Mouse (Mus musculus) heart, embryonic 12.5 days (tissue): Measurements from ENCODE around the gene Hsd17b12. TPM values are rescaled to one million over a fixed set of nuclear protein-coding genes. Genes with fewer than 3 reads are reported as not detected.

Experiments used
- ATAC-seq: fragments of 200-750 bp; cut with Nextera tagmentation; 2 replicates; pipeline ENCODE4 v1.8.0; 2017; ENCODE audit warnings: moderate TSS enrichment, moderate library complexity; ENCODE audit not compliant: insufficient number of reproducible peaks, low FRiP score
- H3K27ac ChIP-seq: fragments of 300-500 bp; sonication (generic); 2 replicates; pipeline ENCODE4 v1.5.1; 2016; ENCODE audit warnings: mild to moderate bottlenecking, moderate library complexity; ENCODE audit not compliant: poor library complexity, severe bottlenecking
- H3K27me3 ChIP-seq: fragments of 300-500 bp; sonication (generic); replicated peaks from 2 replicates; pipeline ENCODE4 v1.6.1; 2016; ENCODE audit warnings: mild to moderate bottlenecking, moderate library complexity
- H3K36me3 ChIP-seq: fragments of 300-500 bp; sonication (generic); 2 replicates; pipeline ENCODE4 v1.6.1; 2016; ENCODE audit warnings: mild to moderate bottlenecking, moderate library complexity
- H3K4me1 ChIP-seq: fragments of 300-500 bp; sonication (generic); replicated peaks from 2 replicates; pipeline ENCODE4 v1.6.1; 2016; ENCODE audit warnings: mild to moderate bottlenecking
- H3K4me2 ChIP-seq: fragments of 300-500 bp; sonication (generic); 2 replicates; pipeline ENCODE4 v1.6.1; 2016; ENCODE audit warnings: mild to moderate bottlenecking, moderate library complexity
- H3K4me3 ChIP-seq: fragments of 300-500 bp; sonication (generic); 2 replicates; pipeline ENCODE4 v1.5.1; 2016; ENCODE audit warnings: mild to moderate bottlenecking
- H3K9ac ChIP-seq: fragments of 300-500 bp; sonication (generic); 2 replicates; pipeline ENCODE4 v1.6.1; 2016; ENCODE audit warnings: mild to moderate bottlenecking, moderate library complexity
- H3K9me3 ChIP-seq: fragments of 300-500 bp; sonication (generic); replicated peaks from 2 replicates; pipeline ENCODE4 v1.6.1; 2016; ENCODE audit warnings: mild to moderate bottlenecking, moderate library complexity
- WGBS: fragments of 180-500 bp; shearing (Covaris S2); methylation state at CpG from one replicate; pipeline ENCODE4 v1.1.7; 2016; 5-methylcytosine and 5-hydroxymethylcytosine counted together
- microRNA-seq: library from miRNA; unstranded; fragments of <30 nt; microRNA quantifications from one replicate; pipeline ENCODE4, GENCODE M21; 2017
- polyA plus RNA-seq: library from polyadenylated mRNA; unstranded; fragments of >200 nt; fragmentation: Nextera tagmentation; extraction: Ambion mirVana; gene quantifications from 2 replicates; pipeline ENCODE4 v1.2.1, GENCODE M21; 2016

Hsd17b12 gene
- polyA plus RNA-seq, 1 experiment from 2014 or later = 69.9 TPM

DNA sequence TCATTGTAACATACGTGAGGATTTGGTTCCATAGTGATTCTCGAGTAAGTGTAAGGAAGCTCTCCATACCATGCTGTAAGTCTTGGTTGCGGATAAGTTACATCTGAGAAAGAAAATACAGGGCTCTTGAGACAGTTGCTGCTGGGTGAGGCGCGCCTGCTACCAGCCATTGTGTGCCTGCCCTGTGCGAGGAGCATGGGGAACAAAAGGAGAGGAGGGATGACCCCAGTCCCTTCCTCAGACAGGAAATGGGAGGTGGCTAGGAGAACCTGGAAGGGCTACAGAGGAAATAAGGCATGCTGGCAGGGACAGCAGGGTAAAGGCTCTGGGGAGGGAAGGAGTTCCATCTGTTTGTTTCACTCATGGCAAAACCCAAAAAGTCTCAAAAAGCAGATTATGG is 156.4 kb downstream of the Hsd17b12 start:
- peaks cover 83% of the 10 kb centered on the region for H3K36me3 ChIP-seq
- no peaks in the 10 kb centered on the region for H3K9me3 ChIP-seq
- 76% methylated on average over 6 of the region's 6 CpGs for WGBS
- no peaks in the 10 kb centered on the region for H3K4me1 ChIP-seq
- 0 out of 2 replicates have a peak, but pooled peaks have one; percentile 42 for ATAC-seq
- no peak overlapping the region for H3K4me3 ChIP-seq
- no peak overlapping the region for H3K4me2 ChIP-seq
- no peaks in the 10 kb centered on the region for H3K27me3 ChIP-seq
- H3K9ac ChIP-seq = no peak overlapping the region
- H3K27ac ChIP-seq = no peak overlapping the region

DNA sequence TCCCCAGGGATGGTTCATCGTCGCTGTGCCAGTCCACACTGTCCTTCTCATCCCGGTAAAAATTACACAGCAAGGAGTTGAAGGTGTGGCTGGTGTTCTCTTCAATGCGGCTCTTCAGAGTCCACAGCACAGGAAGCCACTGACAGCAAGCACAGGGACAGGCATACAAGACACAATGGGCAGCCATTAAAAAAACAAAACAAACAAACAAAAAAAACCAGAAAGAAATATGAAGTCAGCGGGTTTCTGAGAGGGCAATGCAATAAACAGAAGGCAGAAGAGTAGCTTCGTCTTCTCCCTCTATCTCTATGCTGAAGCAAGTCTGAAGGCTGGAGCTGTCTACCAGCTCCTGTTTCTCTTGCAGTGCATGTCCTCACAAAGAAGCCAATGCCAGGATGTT is 161.5 kb downstream of the Hsd17b12 start, which contains the start of gene Gm27027:
Gm27027 (minus strand) TSS at position 101 of the 400 bp plus-strand sequence.
- WGBS = 89% methylated on average over 6 of the region's 6 CpGs
- Histone ChIP-seq H3K36me3 (peaks cover 64% of the 10 kb centered on the region), H3K4me2 (no peak within 1 kb of the TSS), H3K9me3 (no peaks in the 10 kb centered on the region), H3K4me3 (no peak within 1 kb of the TSS), H3K4me1 (peaks cover 34% of the 10 kb centered on the region), H3K27me3 (no peaks in the 10 kb centered on the region), H3K9ac (no peak within 1 kb of the TSS), H3K27ac (no peak within 1 kb of the TSS)
- ATAC-seq = no peak

DNA sequence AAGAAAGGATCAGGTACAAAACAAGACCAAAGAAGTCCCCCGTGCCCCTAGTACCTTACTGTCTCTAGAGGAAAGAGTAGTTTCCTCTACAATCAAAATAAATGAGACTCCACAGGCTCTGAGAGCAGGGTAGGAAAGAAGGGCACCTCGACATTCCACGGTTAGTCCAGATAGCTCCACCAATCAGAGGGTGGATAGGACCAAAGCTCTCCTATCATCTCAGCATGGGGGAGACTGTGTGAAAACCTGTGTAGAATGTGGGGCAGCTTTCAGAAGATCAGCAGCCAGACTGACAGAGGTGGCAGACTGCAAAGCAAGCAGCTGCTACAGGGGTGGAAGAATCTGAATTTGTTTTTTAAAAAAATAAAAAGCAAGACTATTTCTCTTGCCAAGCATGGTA is 165.0 kb downstream of the Hsd17b12 start:
- Histone ChIP-seq H3K4me3 (no peak overlapping the region), H3K4me1 (peaks cover 35% of the 10 kb centered on the region), H3K9me3 (no peaks in the 10 kb centered on the region), H3K27me3 (no peaks in the 10 kb centered on the region), H3K4me2 (no peak overlapping the region), H3K36me3 (peaks cover 69% of the 10 kb centered on the region), H3K27ac (peak overlapping the region; percentile 27; the same call in 1 of the 2 replicates), H3K9ac (no peak overlapping the region)
- 31% methylated on average over 3 of the region's 3 CpGs for WGBS
- ATAC-seq = no peak

DNA sequence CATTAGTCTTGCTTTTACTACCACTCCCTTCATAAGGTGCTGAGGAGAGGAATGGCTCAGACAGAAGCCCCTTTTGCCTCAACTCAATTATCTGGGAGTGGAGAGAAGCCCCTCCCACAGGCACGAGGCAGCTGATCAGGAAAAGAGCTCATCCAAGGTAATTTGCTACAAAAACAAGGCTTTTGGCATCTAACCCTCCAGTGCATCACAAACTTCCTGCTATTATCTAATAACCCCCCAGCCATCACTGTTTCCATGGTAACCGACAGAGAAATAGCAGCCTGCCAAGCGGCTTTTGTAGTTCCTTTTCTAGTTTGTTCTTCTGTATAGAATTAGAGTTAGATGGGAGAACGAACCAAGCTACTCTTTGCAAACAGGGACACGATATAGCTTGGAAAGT is 165.5 kb downstream of the Hsd17b12 start:
- Histone ChIP-seq H3K27me3 (no peaks in the 10 kb centered on the region), H3K36me3 (peaks cover 66% of the 10 kb centered on the region), H3K4me1 (peaks cover 35% of the 10 kb centered on the region), H3K27ac (0 out of 2 replicates have a peak overlapping the region, but pooled peaks have one; percentile 27), H3K9ac (no peak overlapping the region), H3K9me3 (no peaks in the 10 kb centered on the region), H3K4me2 (no peak overlapping the region), H3K4me3 (no peak overlapping the region)
- 44% methylated on average over 5 of the region's 5 CpGs for WGBS
- no peak for ATAC-seq

DNA sequence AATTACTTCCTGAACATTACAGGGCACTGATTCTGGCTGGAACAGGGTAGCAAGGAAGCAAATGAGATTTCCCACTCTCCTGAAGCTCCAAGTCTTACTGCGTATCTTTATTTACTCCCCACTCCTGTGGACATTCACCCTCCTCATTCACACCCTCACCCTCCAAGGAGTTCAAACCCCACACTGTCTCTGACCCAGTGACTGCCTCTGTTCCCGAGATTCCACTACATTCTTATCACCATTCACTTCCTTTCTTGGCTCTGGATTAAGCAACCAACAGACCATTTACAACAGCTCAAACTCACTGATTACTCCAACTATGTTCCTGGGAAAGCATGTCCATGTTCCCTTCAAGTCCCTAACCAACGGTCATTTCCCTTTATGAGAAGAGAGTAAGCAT is 166.4 kb downstream of the Hsd17b12 start:
- Histone ChIP-seq H3K4me2 (no peak overlapping the region), H3K9me3 (no peaks in the 10 kb centered on the region), H3K27ac (peak overlapping the region; percentile 20; the same call in 1 of the 2 replicates), H3K27me3 (no peaks in the 10 kb centered on the region), H3K36me3 (peaks cover 59% of the 10 kb centered on the region), H3K9ac (no peak overlapping the region), H3K4me1 (peaks cover 36% of the 10 kb centered on the region), H3K4me3 (no peak overlapping the region)
- no peak for ATAC-seq
- WGBS = 52% methylated on average over 3 of the region's 3 CpGs

DNA sequence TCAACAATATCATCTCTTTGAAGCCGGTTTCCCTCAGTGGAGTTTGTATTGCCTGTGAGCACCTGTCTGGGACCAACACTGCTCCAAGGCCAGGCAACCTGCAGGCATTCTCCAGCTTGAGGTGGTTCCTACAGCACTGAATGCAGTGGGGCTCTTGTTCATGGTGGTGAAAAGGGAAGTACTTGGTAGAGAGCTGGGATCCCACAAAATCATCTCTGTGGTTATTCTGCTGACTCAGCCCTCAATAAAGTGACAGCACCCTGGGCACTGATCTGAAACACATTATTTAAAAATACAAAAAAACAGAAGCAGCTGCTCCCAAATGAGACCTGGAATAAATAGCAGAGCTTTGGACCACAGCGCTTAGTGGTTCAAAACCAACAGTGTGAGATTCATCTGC is 169.3 kb downstream of the Hsd17b12 start:
- H3K4me2 ChIP-seq = no peak overlapping the region
- WGBS = 90% methylated on average over 2 of the region's 2 CpGs

More for the DNA sequence above, 169.3 kb downstream of the Hsd17b12 start:
- Histone ChIP-seq H3K4me3 (no peak overlapping the region), H3K9ac (no peak overlapping the region), H3K4me1 (peaks cover 27% of the 10 kb centered on the region), H3K36me3 (peaks cover 43% of the 10 kb centered on the region), H3K27me3 (no peaks in the 10 kb centered on the region), H3K27ac (no peak overlapping the region), H3K9me3 (no peaks in the 10 kb centered on the region)
- ATAC-seq = no peak

Small RNA genes lying within 50 kb of the gene (microRNA-seq; reads per million reads assigned to microRNA genes)
- not detected for gene Gm23630

Other genes with a start within 250 kb of the Hsd17b12 start
- 5.9 and 6.9 TPM in 2 replicates for gene Gm13889, start 200.8 kb downstream of the Hsd17b12 start, polyA plus RNA-seq
- not detected in 2 replicates for gene Gm27027, start 161.6 kb downstream of the Hsd17b12 start, polyA plus RNA-seq
- 60.3 and 63.1 TPM in 2 replicates for gene Alkbh3, start 147.2 kb downstream of the Hsd17b12 start, polyA plus RNA-seq
- 16.1 and 16.7 TPM in 2 replicates for gene Ttc17, start 248.7 kb upstream of the Hsd17b12 start, polyA plus RNA-seq